Mouse (Mus musculus) testis, adult 2 months (tissue): ENCODE results near the gene Ovol3. TPM values are rescaled to one million over a fixed set of nuclear protein-coding genes. Genes with fewer than 3 reads are reported as not detected.

ENCODE experiments used
- H3K27ac ChIP-seq: fragments of 200-500 bp; 2 replicates; pipeline ENCODE4 v1.5.1; 2012; ENCODE audit warnings: low read depth, low read length; ENCODE audit not compliant: control insufficient read depth, insufficient read depth
- H3K27me3 ChIP-seq: fragments of 200-500 bp; 2 replicates; pipeline ENCODE4 v1.6.1; 2012; ENCODE audit warnings: mild to moderate bottlenecking, low read length, moderate library complexity; ENCODE audit not compliant: control insufficient read depth, insufficient read depth
- H3K36me3 ChIP-seq: fragments of 200-500 bp; 2 replicates; pipeline ENCODE4 v1.6.1; 2012; ENCODE audit warnings: mild to moderate bottlenecking, low read length; ENCODE audit not compliant: control insufficient read depth, insufficient read depth
- H3K4me1 ChIP-seq: fragments of 200-500 bp; 2 replicates; pipeline ENCODE4 v1.6.1; 2012; ENCODE audit warnings: low read length; ENCODE audit not compliant: control insufficient read depth, insufficient read depth
- H3K4me3 ChIP-seq: fragments of 200-500 bp; 2 replicates; pipeline ENCODE4 v1.5.1; 2012; ENCODE audit warnings: low read depth, mild to moderate bottlenecking, low read length, moderate library complexity, mixed read lengths; ENCODE audit not compliant: control insufficient read depth
- CTCF ChIP-seq: fragments of 200-500 bp; IDR thresholded peaks from 2 replicates; pipeline ENCODE4 v1.5.1; 2012; ENCODE audit warnings: low read depth, mild to moderate bottlenecking, inconsistent platforms, low read length, moderate library complexity; ENCODE audit not compliant: control insufficient read depth, insufficient read depth, insufficient replicate concordance
- POLR2A ChIP-seq: fragments of 200-500 bp; IDR thresholded peaks from 2 replicates; pipeline ENCODE4 v1.6.1; 2012; ENCODE audit warnings: low read depth, mild to moderate bottlenecking, inconsistent platforms, low read length, moderate library complexity; ENCODE audit not compliant: control insufficient read depth
- polyA plus RNA-seq: library from polyadenylated mRNA; depleted of rRNA; stranded (reverse); fragments of >200 nt; gene quantifications from 2 replicates; pipeline ENCODE4 v1.2.3, GENCODE M21; 2012

Ovol3 gene
- polyA plus RNA-seq, 1 experiment = 0.63 TPM

GRCm38 (mm10) chr7:30235091-30235490 is 434 bp downstream of the Ovol3 start:
- peaks cover 14% of the 10 kb centered on the region for H3K4me1 ChIP-seq
- no peak overlapping the region for H3K4me3 ChIP-seq
- H3K36me3 ChIP-seq = no peaks in the 10 kb centered on the region
- H3K27me3 ChIP-seq = no peaks in the 10 kb centered on the region
- TF ChIP-seq CTCF (no peak), POLR2A (no peak)
- H3K27ac ChIP-seq = no peak overlapping the region

GRCm38 (mm10) chr7:30234276-30234858 is 1.2 kb downstream of the Ovol3 start:
- no peaks in the 10 kb centered on the region for H3K27me3 ChIP-seq
- no peak overlapping the region for H3K27ac ChIP-seq
- no peaks in the 10 kb centered on the region for H3K36me3 ChIP-seq
- peaks cover 14% of the 10 kb centered on the region for H3K4me1 ChIP-seq
- no peak for TF ChIP-seq POLR2A
- TF ChIP-seq CTCF = no peak
- no peak overlapping the region for H3K4me3 ChIP-seq

GRCm38 (mm10) chr7:30233387-30233786 is 2.1 kb downstream of the Ovol3 start:
- Histone ChIP-seq H3K4me1 (peaks cover 14% of the 10 kb centered on the region), H3K27me3 (no peaks in the 10 kb centered on the region), H3K27ac (peak overlapping the region; percentile 5; the same call in 1 of the 2 replicates), H3K4me3 (peak overlapping the region; percentile 97), H3K36me3 (no peaks in the 10 kb centered on the region)
- no peak for TF ChIP-seq CTCF
- no peak for TF ChIP-seq POLR2A

- no peaks in the 10 kb centered on the region; the same call in 1 of the 2 replicates for H3K36me3 ChIP-seq
- H3K4me3 ChIP-seq = peak overlapping the region; percentile 97
- peak overlapping the region; percentile 93 for H3K27ac ChIP-seq
- H3K27me3 ChIP-seq = no peaks in the 10 kb centered on the region
- TF ChIP-seq CTCF = peak; percentile 36; the same call in 1 of the 2 replicates
- TF ChIP-seq POLR2A = no peak; the same call in 1 of the 2 replicates
- H3K4me1 ChIP-seq = peaks cover 14% of the 10 kb centered on the region
These were observed 2.8 kb downstream of the Ovol3 start for GRCm38 (mm10) chr7:30232631-30233148.

DNA sequence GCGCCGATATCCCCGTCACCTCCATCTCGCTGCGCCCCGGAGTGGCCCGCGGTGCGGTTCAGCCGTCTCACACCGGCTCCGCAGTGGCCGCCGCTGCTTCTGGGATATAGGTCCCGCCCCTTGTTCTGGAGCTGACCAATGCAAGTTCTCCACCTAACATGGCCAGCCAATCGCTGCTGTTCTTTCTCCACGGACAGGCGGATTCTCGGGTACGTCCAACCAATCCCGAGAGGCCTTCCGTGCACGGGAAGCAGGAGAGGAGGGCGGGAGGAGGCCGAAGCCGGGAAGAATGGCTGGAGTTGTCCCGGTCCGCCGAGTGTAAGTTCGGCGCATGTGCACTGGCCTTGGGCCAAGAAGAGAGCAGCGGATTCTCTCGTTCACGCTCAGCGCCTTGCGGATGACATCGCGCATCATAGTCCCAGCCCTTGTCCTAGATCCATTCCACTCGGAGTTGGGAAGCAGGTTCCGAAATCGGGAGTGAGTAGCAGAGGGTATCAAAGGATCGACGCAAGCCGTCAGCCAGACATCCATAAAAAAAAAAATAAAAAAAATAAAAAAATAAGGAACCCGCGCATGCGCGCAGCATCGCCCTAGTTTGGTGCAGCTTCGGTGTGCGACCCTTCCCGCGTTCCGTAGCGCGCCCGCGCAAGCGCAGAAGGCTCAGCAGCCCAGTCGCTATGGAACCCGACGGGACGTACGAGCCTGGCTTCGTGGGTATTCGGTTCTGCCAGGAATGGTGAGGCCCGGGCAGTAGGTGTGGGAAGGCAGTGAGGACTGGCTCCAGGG is 3.7 kb downstream of the Ovol3 start, which contains the start of the genes Polr2i and Tbcb:
Polr2i (plus strand) TSS at position 280 of the 786 bp plus-strand sequence.
Tbcb (minus strand) TSS at position 604 of the 786 bp plus-strand sequence.
- peaks cover 1% of the 10 kb centered on the region; the same call in 1 of the 2 replicates for H3K36me3 ChIP-seq
- peak; percentile 77 for TF ChIP-seq POLR2A
- TF ChIP-seq CTCF = no peak
- peak within 1 kb of the TSS; percentile 93 for H3K27ac ChIP-seq

GRCm38 (mm10) chr7:30231328-30231668 is 4.2 kb downstream of the Ovol3 start:
- H3K36me3 ChIP-seq = peaks cover 2% of the 10 kb centered on the region; the same call in 1 of the 2 replicates
- peak overlapping the region; percentile 79 for H3K27ac ChIP-seq
- peak overlapping the region; percentile 97 for H3K4me3 ChIP-seq
- H3K27me3 ChIP-seq = no peaks in the 10 kb centered on the region
- H3K4me1 ChIP-seq = peaks cover 14% of the 10 kb centered on the region
- TF ChIP-seq POLR2A (no peak), CTCF (no peak)

More for the DNA sequence above, 3.7 kb downstream of the Ovol3 start, which contains the start of the genes Polr2i and Tbcb:
- Histone ChIP-seq H3K4me3 (peak within 1 kb of the TSS; percentile 97), H3K4me1 (peaks cover 14% of the 10 kb centered on the region), H3K27me3 (no peaks in the 10 kb centered on the region)

DNA sequence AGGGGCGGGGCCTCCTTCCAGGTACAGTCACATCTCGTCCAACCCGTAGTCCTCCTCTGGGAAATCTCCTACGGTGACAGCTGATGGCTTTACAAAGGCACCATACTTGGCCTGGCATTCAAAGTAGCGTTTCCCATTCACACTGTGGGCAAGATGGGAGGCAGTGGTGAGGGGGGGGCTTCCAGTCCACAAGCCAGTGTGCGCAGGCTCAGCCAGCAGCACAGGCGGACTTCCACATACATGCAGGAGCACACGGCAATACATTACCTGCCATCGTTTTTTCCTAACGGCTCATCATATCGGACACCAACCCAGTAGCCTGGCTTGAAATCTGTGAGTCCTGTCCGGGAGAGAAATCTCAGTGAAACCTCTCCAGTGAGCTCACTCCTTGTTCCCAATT is 11.3 kb downstream of the Ovol3 start:
- Histone ChIP-seq H3K27me3 (no peaks in the 10 kb centered on the region), H3K4me3 (no peak overlapping the region), H3K36me3 (peaks cover 2% of the 10 kb centered on the region; the same call in 1 of the 2 replicates), H3K27ac (no peak overlapping the region), H3K4me1 (peaks cover 5% of the 10 kb centered on the region)
- TF ChIP-seq POLR2A = no peak
- no peak for TF ChIP-seq CTCF
